Mouse (Mus musculus): Measurements from ENCODE around the gene Kng2. TPM values are rescaled to one million over a fixed set of nuclear protein-coding genes. Genes with fewer than 3 reads are reported as not detected.

Kng2 gene
- not detected for total RNA-seq (2023)

DNA sequence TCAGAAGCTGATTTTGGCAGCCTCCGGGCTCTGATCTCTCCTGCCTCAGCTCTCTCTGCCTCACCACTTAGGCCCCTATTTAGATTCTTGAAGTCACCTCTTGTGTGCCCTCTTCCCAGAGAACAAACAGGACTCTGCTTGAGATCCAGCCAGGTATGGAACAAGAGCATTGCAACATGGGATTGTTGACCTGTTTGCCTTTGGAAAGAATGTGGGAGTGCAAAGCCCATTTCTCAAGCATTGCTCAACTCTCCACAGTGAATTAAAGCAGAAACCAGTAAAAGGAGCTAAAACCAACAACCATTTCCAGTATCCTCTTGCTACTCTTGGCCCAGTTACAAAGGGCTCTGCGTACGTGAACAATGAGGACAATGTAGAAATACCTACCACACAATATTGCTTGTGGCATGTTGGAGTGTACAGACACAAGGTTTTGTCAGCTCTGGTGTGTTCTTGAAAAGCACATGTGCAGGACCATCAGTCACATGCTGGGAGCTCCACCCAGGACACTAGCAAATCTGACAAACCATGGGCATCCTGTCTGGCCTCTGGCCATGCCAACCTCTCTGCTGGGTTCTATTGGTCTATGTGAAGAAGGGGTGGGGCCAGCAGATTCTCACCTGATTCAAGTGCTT is at the start of gene Kng2:
TSS of gene Kng2 (minus strand) at position 517 of the 635 bp plus-strand sequence.

DNA sequence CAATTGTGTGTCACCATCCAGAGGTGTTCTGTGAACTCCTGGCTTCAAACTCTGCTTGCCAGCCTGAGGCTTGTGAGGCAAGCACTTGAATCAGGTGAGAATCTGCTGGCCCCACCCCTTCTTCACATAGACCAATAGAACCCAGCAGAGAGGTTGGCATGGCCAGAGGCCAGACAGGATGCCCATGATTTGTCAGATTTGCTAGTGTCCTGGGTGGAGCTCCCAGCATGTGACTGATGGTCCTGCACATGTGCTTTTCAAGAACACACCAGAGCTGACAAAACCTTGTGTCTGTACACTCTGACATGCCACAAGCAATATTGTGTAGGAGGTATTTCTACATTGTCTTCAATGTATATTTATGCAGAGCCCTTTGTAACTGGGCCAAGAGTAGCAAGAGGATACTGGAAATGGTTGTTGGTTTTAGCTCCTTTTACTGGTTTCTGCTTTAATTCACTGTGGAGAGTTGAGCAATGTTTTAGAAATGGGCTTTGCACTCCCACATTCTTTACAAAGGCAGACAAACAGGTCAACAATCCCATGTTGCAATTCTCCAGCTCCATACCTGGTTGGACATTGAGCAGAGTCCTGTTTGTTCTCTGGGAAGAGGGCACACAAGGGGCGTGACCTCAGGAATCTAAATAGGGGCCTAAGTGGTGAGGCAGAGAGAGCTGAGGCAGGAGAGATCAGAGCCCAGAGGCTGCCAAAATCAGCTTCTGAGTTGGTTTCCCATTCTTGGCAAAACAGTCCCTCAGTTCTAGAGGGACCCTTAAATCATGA is 28.6 kb upstream of the Kng2 start, which contains the start of gene Kng1:
TSS of gene Kng1 (plus strand) at position 198 of the 780 bp plus-strand sequence.

DNA sequence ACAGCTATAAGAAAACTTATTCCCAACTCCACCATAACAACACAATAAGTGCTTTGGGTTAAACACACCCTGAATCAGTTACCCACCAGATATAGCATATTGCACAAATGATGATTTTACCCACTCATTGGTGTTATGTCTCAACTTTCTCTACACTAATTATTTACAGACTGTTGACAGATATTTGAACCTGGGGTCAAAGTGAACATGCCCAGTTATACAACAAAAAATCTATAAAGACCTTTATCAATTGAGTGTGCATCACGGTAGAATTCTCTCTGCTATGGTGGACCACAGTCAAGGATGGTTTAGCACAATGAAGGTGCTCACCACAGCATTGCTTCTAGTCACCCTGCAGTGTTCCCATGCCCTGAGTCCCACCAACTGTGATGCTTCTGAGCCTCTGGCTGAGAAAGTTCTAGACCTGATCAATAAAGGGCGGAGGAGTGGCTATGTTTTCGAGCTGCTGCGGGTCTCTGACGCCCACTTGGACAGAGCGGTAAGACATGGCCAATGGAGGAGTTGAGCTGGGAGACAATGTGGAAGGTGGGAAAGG is 78.4 kb downstream of the Kng2 start, which contains the start of gene Hrg:
TSS of gene Hrg (plus strand) at position 233 of the 556 bp plus-strand sequence.

Other genes with a start within 250 kb of the Kng2 start
- not detected for gene Crygs, start 217.9 kb downstream of the Kng2 start, total RNA-seq (2023)
- gene Tbccd1, start 171.8 kb downstream of the Kng2 start, total RNA-seq (2023) = 10 to 100 TPM; 13.5 to 13.8 TPM
- gene Dnajb11, start 171.6 kb downstream of the Kng2 start, total RNA-seq (2023) = 10 to 100 TPM; 50.0 to 54.0 TPM
- gene Ahsg, start 138.2 kb downstream of the Kng2 start, total RNA-seq (2023) = not detected
- gene Fetub, start 111.1 kb downstream of the Kng2 start, total RNA-seq (2023) = not detected
- gene Hrg, start 78.4 kb downstream of the Kng2 start, total RNA-seq (2023) = not detected
- gene Kng1, start 28.4 kb upstream of the Kng2 start, total RNA-seq (2023) = not detected
- 100 to 1,000 TPM; 483 to 514 TPM for gene Eif4a2, start 78.0 kb upstream of the Kng2 start, total RNA-seq (2023)
- gene Rfc4, start 98.3 kb upstream of the Kng2 start, total RNA-seq (2023) = 10 to 100 TPM; 28.1 to 28.5 TPM
- not detected for gene Adipoq, start 117.1 kb upstream of the Kng2 start, total RNA-seq (2023)
- gene St6gal1, start 195.3 kb upstream of the Kng2 start, total RNA-seq (2023) = 1 to 10 TPM; 1.7 to 2.1 TPM

Data from neutrophil, adult 83 days (primary cell).